Comparison of ENCODE assay signal across 21 mouse cellular contexts in genomic region chr19:14437226-14437625, GRCm38 (mm10).
A peak's percentile ranks its signal among the peaks of the same experiment; 100 is the strongest.
DNase-seq lines count a peak whose midpoint lies in the region; ATAC-seq and TF ChIP-seq lines count a peak whose summit lies in the region.
"Had no signal": no experiment of that assay in that cellular context is flagged by ENCODE, and none has a peak within 500 bp of the region (broad histone marks: within the 10 kb centered on the region; RNA-seq: fewer than 3 reads in every experiment).

No protein-coding gene starts in this region.

- ATAC-seq in CD4-positive, CD25-positive, alpha-beta regulatory T cell, adult 4 months: no peak
- ATAC-seq in midbrain, embryonic 11.5 days (ENCODE audit: low FRiP score): no peak
- no peak for ATAC-seq in midbrain, postnatal 0 days (ENCODE audit: low FRiP score)
- ATAC-seq in activated CD4-positive, CD25-positive, alpha-beta regulatory T cell, adult 4 months: peak; percentile 40
- ATAC-seq: forebrain, embryonic 15.5 days had no signal

- no peak overlapping the region for H3K4me3 ChIP-seq in midbrain, embryonic 11.5 days (ENCODE audit: low read depth, low read length)
- H3K4me3 ChIP-seq in midbrain, postnatal 0 days (ENCODE audit: low read depth, low read length): no peak overlapping the region
- H3K4me3 ChIP-seq: embryonic facial prominence, embryonic 10.5 days; embryonic facial prominence, embryonic 13.5 days; erythroblast, embryonic 14.5 days; forebrain, embryonic 12.5 days; forebrain, embryonic 15.5 days; hindbrain, embryonic 12.5 days; hindbrain, embryonic 15.5 days had no signal

- no peak for TF ChIP-seq CTCF in midbrain, postnatal 0 days (IDR thresholded peaks at IDR 0.05)

- peak; percentile 12 for DNase-seq in CD4-positive, CD25-positive, alpha-beta regulatory T cell, adult 2 months (ENCODE audit: low read depth, low spot score)
- peak; percentile 54 for DNase-seq in midbrain, embryonic 11.5 days (ENCODE audit: low spot score, missing footprints)
- DNase-seq in midbrain, postnatal 0 days (ENCODE audit: low spot score): no peak
- no peak for DNase-seq in cerebellum, postnatal 10 days
- DNase-seq: adrenal gland, adult 8-10 months; adrenal gland, postnatal 25 days; cerebellum, adult 11 months; cerebellum, adult 2 months; cerebellum, adult 9-11 months; cerebellum, postnatal 36 days; gastrocnemius, postnatal 25 days had no signal

- WGBS in midbrain, embryonic 11.5 days: 77% methylated on average over 7 of the region's 7 CpGs
- WGBS in midbrain, postnatal 0 days: 53% methylated on average over 7 of the region's 7 CpGs

- no peak overlapping the region for H3K9ac ChIP-seq in midbrain, embryonic 11.5 days (ENCODE audit: low read length)
- H3K9ac ChIP-seq in midbrain, postnatal 0 days (replicated peaks; ENCODE audit: low read length, poor library complexity, severe bottlenecking): no peak overlapping the region
- H3K9ac ChIP-seq: embryonic facial prominence, embryonic 13.5 days; forebrain, embryonic 12.5 days; forebrain, embryonic 15.5 days; hindbrain, embryonic 12.5 days; hindbrain, embryonic 15.5 days had no signal

- no peaks in the 10 kb centered on the region for H3K36me3 ChIP-seq in midbrain, embryonic 11.5 days (ENCODE audit: control insufficient read depth, insufficient read depth, low read length)
- no peaks in the 10 kb centered on the region for H3K36me3 ChIP-seq in midbrain, postnatal 0 days (ENCODE audit: insufficient read depth, low read length)
- H3K36me3 ChIP-seq: embryonic facial prominence, embryonic 10.5 days; embryonic facial prominence, embryonic 13.5 days; forebrain, embryonic 12.5 days; forebrain, embryonic 15.5 days; hindbrain, embryonic 12.5 days; hindbrain, embryonic 15.5 days had no signal

- H3K4me2 ChIP-seq in midbrain, embryonic 11.5 days: no peak overlapping the region
- no peak overlapping the region for H3K4me2 ChIP-seq in midbrain, postnatal 0 days (ENCODE audit: low read depth, low read length, poor library complexity, severe bottlenecking)
- H3K4me2 ChIP-seq: embryonic facial prominence, embryonic 13.5 days; forebrain, embryonic 15.5 days; heart, embryonic 11.5 days; hindbrain, embryonic 12.5 days; hindbrain, embryonic 15.5 days had no signal

- H3K4me1 ChIP-seq in midbrain, embryonic 11.5 days (ENCODE audit: control insufficient read depth, insufficient read depth, low read length): peaks cover 3% of the 10 kb centered on the region; the same call in 1 of the 2 replicates
- H3K4me1 ChIP-seq in midbrain, postnatal 0 days (ENCODE audit: insufficient read depth, low read length): no peaks in the 10 kb centered on the region
- H3K4me1 ChIP-seq: embryonic facial prominence, embryonic 13.5 days had no signal

- no peak overlapping the region for H3K27ac ChIP-seq in midbrain, embryonic 11.5 days (ENCODE audit: low read depth, low read length)
- no peak overlapping the region for H3K27ac ChIP-seq in midbrain, postnatal 0 days (ENCODE audit: low read depth, low read length)
- H3K27ac ChIP-seq: embryonic facial prominence, embryonic 10.5 days; embryonic facial prominence, embryonic 13.5 days; hindbrain, embryonic 12.5 days; hindbrain, embryonic 15.5 days had no signal

- H3K9me3 ChIP-seq in midbrain, embryonic 11.5 days (ENCODE audit: control insufficient read depth, low read length): no peaks in the 10 kb centered on the region
- no peaks in the 10 kb centered on the region for H3K9me3 ChIP-seq in midbrain, postnatal 0 days (ENCODE audit: low read length)
- H3K9me3 ChIP-seq: embryonic facial prominence, embryonic 10.5 days; embryonic facial prominence, embryonic 13.5 days; forebrain, embryonic 12.5 days; forebrain, embryonic 15.5 days; hindbrain, embryonic 12.5 days; hindbrain, embryonic 15.5 days had no signal

- H3K27me3 ChIP-seq in midbrain, embryonic 11.5 days (ENCODE audit: control insufficient read depth, insufficient read depth, low read length): no peaks in the 10 kb centered on the region
- H3K27me3 ChIP-seq in midbrain, postnatal 0 days (ENCODE audit: insufficient read depth, low read length): no peaks in the 10 kb centered on the region
- H3K27me3 ChIP-seq: embryonic facial prominence, embryonic 13.5 days; forebrain, embryonic 15.5 days; hindbrain, embryonic 12.5 days; hindbrain, embryonic 15.5 days had no signal

Comparison
In these comparisons a context has a peak if more than half of its experiments do, and no peak if none do; other contexts are left out.
1. DNase-seq: peak in CD4-positive, CD25-positive, alpha-beta regulatory T cell, adult 2 months (single experiment) and midbrain, embryonic 11.5 days (single experiment); none in midbrain, postnatal 0 days (single experiment) and cerebellum, postnatal 10 days (0 of 2).